Mouse (Mus musculus) liver, embryonic 12.5 days (tissue): Measurements from ENCODE around the gene Stxbp5. TPM values are rescaled to one million over a fixed set of nuclear protein-coding genes. Genes with fewer than 3 reads are reported as not detected.

Experiments used
- ATAC-seq: fragments of 200-750 bp; cut with Nextera tagmentation; 2 replicates; pipeline ENCODE4 v1.8.0; 2017; ENCODE audit warnings: moderate number of reproducible peaks, mild to moderate bottlenecking, moderate library complexity
- H3K27ac ChIP-seq: fragments of 300-500 bp; sonication (generic); 2 replicates; pipeline ENCODE4 v1.5.1; 2016; ENCODE audit warnings: mild to moderate bottlenecking
- H3K27me3 ChIP-seq: fragments of 300-500 bp; sonication (generic); replicated peaks from 2 replicates; pipeline ENCODE4 v1.6.1; 2016; ENCODE audit warnings: mild to moderate bottlenecking, moderate library complexity
- H3K36me3 ChIP-seq: fragments of 300-500 bp; sonication (generic); 2 replicates; pipeline ENCODE4 v1.6.1; 2016; ENCODE audit warnings: mild to moderate bottlenecking, moderate library complexity
- H3K4me1 ChIP-seq: fragments of 300-500 bp; sonication (generic); 2 replicates; pipeline ENCODE4 v1.6.1; 2016
- H3K4me2 ChIP-seq: fragments of 300-500 bp; sonication (generic); 2 replicates; pipeline ENCODE4 v1.6.1; 2016; ENCODE audit warnings: mild to moderate bottlenecking, moderate library complexity
- H3K4me3 ChIP-seq: fragments of 300-500 bp; sonication (generic); 2 replicates; pipeline ENCODE4 v1.5.1; 2016; ENCODE audit warnings: mild to moderate bottlenecking, moderate library complexity
- H3K9ac ChIP-seq: fragments of 300-500 bp; sonication (generic); 2 replicates; pipeline ENCODE4 v1.6.1; 2016; ENCODE audit warnings: mild to moderate bottlenecking, moderate library complexity
- H3K9me3 ChIP-seq: fragments of 300-500 bp; sonication (generic); replicated peaks from 2 replicates; pipeline ENCODE4 v1.6.1; 2016; ENCODE audit warnings: mild to moderate bottlenecking, moderate library complexity
- WGBS: fragments of 180-500 bp; shearing (Covaris S2); methylation state at CpG from one replicate; pipeline ENCODE4 v1.1.7; 2016; ENCODE audit not compliant: insufficient replicate concordance; 5-methylcytosine and 5-hydroxymethylcytosine counted together
- polyA plus RNA-seq: library from polyadenylated mRNA; unstranded; fragments of >200 nt; fragmentation: Nextera tagmentation; extraction: Ambion mirVana; gene quantifications from 2 replicates; pipeline ENCODE4 v1.2.1, GENCODE M21; 2016

Gene Stxbp5
- polyA plus RNA-seq, 1 experiment from 2014 or later = 6.3 TPM

GRCm38 (mm10) chr10:9732065-9732749 is 168.7 kb downstream of the Stxbp5 start:
- H3K4me2 ChIP-seq = no peak overlapping the region
- no peak for ATAC-seq

GRCm38 (mm10) chr10:9722519-9723303 is 178.2 kb downstream of the Stxbp5 start:
- H3K4me1 ChIP-seq = no peaks in the 10 kb centered on the region
- H3K27ac ChIP-seq = no peak overlapping the region
- H3K4me3 ChIP-seq = no peak overlapping the region
- no peak overlapping the region for H3K9ac ChIP-seq
- no peak overlapping the region for H3K4me2 ChIP-seq
- H3K9me3 ChIP-seq = no peaks in the 10 kb centered on the region
- no peaks in the 10 kb centered on the region for H3K36me3 ChIP-seq
- ATAC-seq = no peak
- no peaks in the 10 kb centered on the region for H3K27me3 ChIP-seq
- WGBS = 53% methylated on average over 11 of the region's 11 CpGs

More at GRCm38 (mm10) chr10:9732065-9732749, 168.7 kb downstream of the Stxbp5 start:
- Histone ChIP-seq H3K9me3 (no peaks in the 10 kb centered on the region), H3K27me3 (no peaks in the 10 kb centered on the region), H3K9ac (no peak overlapping the region), H3K4me3 (no peak overlapping the region), H3K36me3 (no peaks in the 10 kb centered on the region), H3K27ac (no peak overlapping the region), H3K4me1 (no peaks in the 10 kb centered on the region)
- WGBS = 65% methylated on average over 9 of the region's 9 CpGs

- no peaks in the 10 kb centered on the region for H3K9me3 ChIP-seq
- no peak for ATAC-seq
- H3K4me3 ChIP-seq = no peak overlapping the region
- no peak overlapping the region for H3K27ac ChIP-seq
- H3K4me1 ChIP-seq = no peaks in the 10 kb centered on the region
- H3K27me3 ChIP-seq = no peaks in the 10 kb centered on the region
- WGBS = 59% methylated on average over 5 of the region's 5 CpGs
- H3K4me2 ChIP-seq = no peak overlapping the region
- no peaks in the 10 kb centered on the region for H3K36me3 ChIP-seq
- no peak overlapping the region for H3K9ac ChIP-seq
Observed at GRCm38 (mm10) chr10:9720027-9720426, 180.9 kb downstream of the Stxbp5 start.

- H3K4me1 ChIP-seq = no peaks in the 10 kb centered on the region
- 44% methylated on average over 5 of the region's 5 CpGs for WGBS
- no peak overlapping the region for H3K4me3 ChIP-seq
- no peaks in the 10 kb centered on the region for H3K9me3 ChIP-seq
- H3K27me3 ChIP-seq = no peaks in the 10 kb centered on the region
- no peak overlapping the region for H3K4me2 ChIP-seq
- H3K27ac ChIP-seq = no peak overlapping the region
- no peak overlapping the region for H3K9ac ChIP-seq
- ATAC-seq = no peak
- no peaks in the 10 kb centered on the region for H3K36me3 ChIP-seq
Observed at GRCm38 (mm10) chr10:9718086-9718485, 182.8 kb downstream of the Stxbp5 start.

Other genes with a start within 250 kb of the Stxbp5 start
- gene Samd5, start 225.9 kb downstream of the Stxbp5 start, polyA plus RNA-seq = 1.5 and 1.6 TPM in 2 replicates